Mouse (Mus musculus) forebrain, embryonic 16.5 days (tissue): ENCODE results near the gene Wap. TPM values are rescaled to one million over a fixed set of nuclear protein-coding genes. Genes with fewer than 3 reads are reported as not detected.

Experiments used
- ATAC-seq: fragments of 200-750 bp; cut with Nextera tagmentation; 2 replicates; pipeline ENCODE4 v1.8.0; 2017; ENCODE audit warnings: mild to moderate bottlenecking, moderate library complexity
- H3K27ac ChIP-seq: fragments of 300-500 bp; sonication (generic); 2 replicates; pipeline ENCODE4 v1.5.1; 2014; ENCODE audit warnings: low read length, control low read depth
- H3K27me3 ChIP-seq: fragments of 300-500 bp; sonication (generic); replicated peaks from 2 replicates; pipeline ENCODE4 v1.6.1; 2014; ENCODE audit warnings: low read length; ENCODE audit not compliant: control insufficient read depth, insufficient read depth
- H3K36me3 ChIP-seq: fragments of 300-500 bp; sonication (generic); 2 replicates; pipeline ENCODE4 v1.6.1; 2014; ENCODE audit not compliant: control insufficient read depth, insufficient read depth
- H3K4me1 ChIP-seq: fragments of 300-500 bp; sonication (generic); replicated peaks from 2 replicates; pipeline ENCODE4 v1.6.1; 2014; ENCODE audit warnings: low read length; ENCODE audit not compliant: control insufficient read depth, insufficient read depth
- H3K4me2 ChIP-seq: fragments of 300-500 bp; sonication (generic); 2 replicates; pipeline ENCODE4 v1.6.1; 2014; ENCODE audit warnings: mild to moderate bottlenecking, low read length, control low read depth
- H3K4me3 ChIP-seq: fragments of 300-500 bp; sonication (generic); replicated peaks from 2 replicates; pipeline ENCODE4 v1.5.1; 2014; ENCODE audit warnings: mild to moderate bottlenecking, low read length, control low read depth
- H3K9ac ChIP-seq: fragments of 300-500 bp; sonication (generic); replicated peaks from 2 replicates; pipeline ENCODE4 v1.6.1; 2014; ENCODE audit warnings: low read depth, low read length, control low read depth
- H3K9me3 ChIP-seq: fragments of 300-500 bp; sonication (generic); 2 replicates; pipeline ENCODE4 v1.6.1; 2016; ENCODE audit warnings: low read length; ENCODE audit not compliant: control insufficient read depth
- WGBS: fragments of 180-500 bp; shearing (Covaris S2); extraction: QIAGEN DNeasy Blood & Tissue Kit; methylation state at CpG from one replicate; pipeline ENCODE4 v1.1.7; 2014; 5-methylcytosine and 5-hydroxymethylcytosine counted together
- polyA plus RNA-seq: library from polyadenylated mRNA; unstranded; fragments of >200 nt; fragmentation: Nextera tagmentation; extraction: Ambion mirVana; gene quantifications from 2 replicates; pipeline ENCODE4 v1.2.1, GENCODE M21; 2015

Gene Wap
- polyA plus RNA-seq = not detected in 2 replicates

- Histone ChIP-seq H3K4me3 (no peak within 1 kb of the TSS), H3K4me2 (no peak within 1 kb of the TSS), H3K9ac (no peak within 1 kb of the TSS), H3K27me3 (no peaks in the 10 kb centered on the region), H3K27ac (no peak within 1 kb of the TSS), H3K4me1 (no peaks in the 10 kb centered on the region), H3K36me3 (no peaks in the 10 kb centered on the region), H3K9me3 (no peaks in the 10 kb centered on the region)
- no peak for ATAC-seq
- WGBS = 91% methylated on average over 4 of the region's 4 CpGs
Measured at GRCm38 (mm10) chr11:6638537-6638936, at the start of gene Wap. TSS of gene Wap (minus strand) at chr11:6638637.

GRCm38 (mm10) chr11:6684741-6685140 is 46.3 kb upstream of the Wap start:
- Histone ChIP-seq H3K4me1 (no peaks in the 10 kb centered on the region), H3K36me3 (no peaks in the 10 kb centered on the region), H3K27ac (no peak overlapping the region), H3K9ac (no peak overlapping the region), H3K27me3 (no peaks in the 10 kb centered on the region), H3K4me2 (no peak overlapping the region), H3K9me3 (no peaks in the 10 kb centered on the region), H3K4me3 (no peak overlapping the region)
- WGBS = 39% methylated on average over 3 of the region's 3 CpGs
- ATAC-seq = no peak

- Histone ChIP-seq H3K4me3 (no peak overlapping the region), H3K9ac (no peak overlapping the region), H3K9me3 (no peaks in the 10 kb centered on the region), H3K27ac (no peak overlapping the region), H3K4me2 (no peak overlapping the region), H3K27me3 (no peaks in the 10 kb centered on the region), H3K36me3 (no peaks in the 10 kb centered on the region), H3K4me1 (no peaks in the 10 kb centered on the region)
- no peak for ATAC-seq
- 38% methylated on average over 10 of the region's 10 CpGs for WGBS
Measured at GRCm38 (mm10) chr11:6680397-6680818, 42.0 kb upstream of the Wap start.

GRCm38 (mm10) chr11:6679694-6680396 is 41.4 kb upstream of the Wap start:
- H3K9ac ChIP-seq = no peak overlapping the region
- no peak overlapping the region for H3K4me3 ChIP-seq
- H3K4me1 ChIP-seq = no peaks in the 10 kb centered on the region
- WGBS = 76% methylated on average over 17 of the region's 17 CpGs
- no peak overlapping the region for H3K4me2 ChIP-seq
- H3K36me3 ChIP-seq = no peaks in the 10 kb centered on the region
- ATAC-seq = no peak
- H3K27me3 ChIP-seq = no peaks in the 10 kb centered on the region
- H3K9me3 ChIP-seq = no peaks in the 10 kb centered on the region
- H3K27ac ChIP-seq = no peak overlapping the region

GRCm38 (mm10) chr11:6677530-6677929 is 39.1 kb upstream of the Wap start:
- no peak for ATAC-seq
- no peak overlapping the region for H3K9ac ChIP-seq
- 20% methylated on average over 7 of the region's 7 CpGs for WGBS
- no peaks in the 10 kb centered on the region for H3K9me3 ChIP-seq
- H3K27me3 ChIP-seq = no peaks in the 10 kb centered on the region
- H3K4me1 ChIP-seq = no peaks in the 10 kb centered on the region
- H3K27ac ChIP-seq = no peak overlapping the region
- no peak overlapping the region for H3K4me2 ChIP-seq
- H3K36me3 ChIP-seq = no peaks in the 10 kb centered on the region
- H3K4me3 ChIP-seq = no peak overlapping the region

GRCm38 (mm10) chr11:6676641-6677040 is 38.2 kb upstream of the Wap start:
- H3K27me3 ChIP-seq = no peaks in the 10 kb centered on the region
- H3K36me3 ChIP-seq = no peaks in the 10 kb centered on the region
- no peaks in the 10 kb centered on the region for H3K4me1 ChIP-seq
- WGBS = 93% methylated on average over 9 of the region's 9 CpGs
- no peak overlapping the region for H3K4me2 ChIP-seq
- H3K9ac ChIP-seq = no peak overlapping the region
- no peak overlapping the region for H3K27ac ChIP-seq
- H3K9me3 ChIP-seq = no peaks in the 10 kb centered on the region
- no peak for ATAC-seq
- no peak overlapping the region for H3K4me3 ChIP-seq

- no peak overlapping the region for H3K4me3 ChIP-seq
- no peak overlapping the region for H3K27ac ChIP-seq
- WGBS = 73% methylated on average over 7 of the region's 7 CpGs
- H3K4me1 ChIP-seq = no peaks in the 10 kb centered on the region
- no peaks in the 10 kb centered on the region for H3K36me3 ChIP-seq
- H3K9ac ChIP-seq = no peak overlapping the region
- no peaks in the 10 kb centered on the region for H3K9me3 ChIP-seq
- no peak overlapping the region for H3K4me2 ChIP-seq
- H3K27me3 ChIP-seq = no peaks in the 10 kb centered on the region
- no peak for ATAC-seq
Measured at GRCm38 (mm10) chr11:6675402-6675801, 37.0 kb upstream of the Wap start.

GRCm38 (mm10) chr11:6674701-6675100 is 36.3 kb upstream of the Wap start:
- no peaks in the 10 kb centered on the region for H3K4me1 ChIP-seq
- no peaks in the 10 kb centered on the region for H3K36me3 ChIP-seq
- H3K4me3 ChIP-seq = no peak overlapping the region
- WGBS = 88% methylated on average over 9 of the region's 9 CpGs
- no peak overlapping the region for H3K9ac ChIP-seq
- no peaks in the 10 kb centered on the region for H3K27me3 ChIP-seq
- H3K4me2 ChIP-seq = no peak overlapping the region
- no peak for ATAC-seq
- no peak overlapping the region for H3K27ac ChIP-seq
- no peaks in the 10 kb centered on the region for H3K9me3 ChIP-seq

GRCm38 (mm10) chr11:6670826-6671225 is 32.4 kb upstream of the Wap start:
- Histone ChIP-seq H3K9me3 (no peaks in the 10 kb centered on the region), H3K27me3 (no peaks in the 10 kb centered on the region), H3K4me3 (no peak overlapping the region), H3K4me2 (no peak overlapping the region), H3K36me3 (no peaks in the 10 kb centered on the region), H3K9ac (no peak overlapping the region), H3K27ac (no peak overlapping the region), H3K4me1 (no peaks in the 10 kb centered on the region)
- 88% methylated on average over 4 of the region's 4 CpGs for WGBS
- no peak for ATAC-seq

- H3K27me3 ChIP-seq = no peaks in the 10 kb centered on the region
- no peaks in the 10 kb centered on the region for H3K4me1 ChIP-seq
- H3K36me3 ChIP-seq = no peaks in the 10 kb centered on the region
- no peak for ATAC-seq
- H3K4me3 ChIP-seq = no peak overlapping the region
- H3K9ac ChIP-seq = no peak overlapping the region
- no peaks in the 10 kb centered on the region for H3K9me3 ChIP-seq
- WGBS = 51% methylated on average over 2 of the region's 2 CpGs
- no peak overlapping the region for H3K27ac ChIP-seq
- H3K4me2 ChIP-seq = no peak overlapping the region
Measured at GRCm38 (mm10) chr11:6670044-6670443, 31.6 kb upstream of the Wap start.
